Mouse (Mus musculus) embryonic fibroblast, embryonic 13.5 days (primary cell): ENCODE measurements at regions not wholly inside any gene's neighbourhood (a gene's known extent, or its start where the extent isn't known, plus 50 kb on each side); places are given as distances from the start of the nearest gene placed in this dataset.

Experiments used
- H3K27ac ChIP-seq: 2 replicates; pipeline ENCODE4 v1.5.1; 2012; ENCODE audit warnings: low read length, control low read depth, inconsistent platforms; ENCODE audit not compliant: insufficient read depth
- H3K4me1 ChIP-seq: 2 replicates; pipeline ENCODE4 v1.6.1; 2011; ENCODE audit warnings: low read length; ENCODE audit not compliant: control insufficient read depth, insufficient read depth
- H3K4me3 ChIP-seq: 2 replicates; pipeline ENCODE4 v1.5.1; 2011; ENCODE audit warnings: mild to moderate bottlenecking, control low read depth, low read length; ENCODE audit not compliant: insufficient read depth
- CTCF ChIP-seq: IDR thresholded peaks from 2 replicates; pipeline ENCODE4 v1.5.1; 2011; ENCODE audit warnings: mild to moderate bottlenecking, control low read depth, low read length, moderate library complexity, borderline replicate concordance; ENCODE audit not compliant: insufficient read depth
- POLR2A ChIP-seq: IDR thresholded peaks from 2 replicates; pipeline ENCODE4 v1.6.1; 2011; ENCODE audit warnings: low read depth, mild to moderate bottlenecking, control low read depth, low read length, moderate library complexity

- Histone ChIP-seq H3K4me1 (no peaks in the 10 kb centered on the region), H3K4me3 (no peak overlapping the region), H3K27ac (no peak overlapping the region)
- no peak for TF ChIP-seq POLR2A
- TF ChIP-seq CTCF, result no peak
Observed at GRCm38 (mm10) chr12:109827241-109827915, 227.2 kb upstream of the Rtl1 start.

DNA sequence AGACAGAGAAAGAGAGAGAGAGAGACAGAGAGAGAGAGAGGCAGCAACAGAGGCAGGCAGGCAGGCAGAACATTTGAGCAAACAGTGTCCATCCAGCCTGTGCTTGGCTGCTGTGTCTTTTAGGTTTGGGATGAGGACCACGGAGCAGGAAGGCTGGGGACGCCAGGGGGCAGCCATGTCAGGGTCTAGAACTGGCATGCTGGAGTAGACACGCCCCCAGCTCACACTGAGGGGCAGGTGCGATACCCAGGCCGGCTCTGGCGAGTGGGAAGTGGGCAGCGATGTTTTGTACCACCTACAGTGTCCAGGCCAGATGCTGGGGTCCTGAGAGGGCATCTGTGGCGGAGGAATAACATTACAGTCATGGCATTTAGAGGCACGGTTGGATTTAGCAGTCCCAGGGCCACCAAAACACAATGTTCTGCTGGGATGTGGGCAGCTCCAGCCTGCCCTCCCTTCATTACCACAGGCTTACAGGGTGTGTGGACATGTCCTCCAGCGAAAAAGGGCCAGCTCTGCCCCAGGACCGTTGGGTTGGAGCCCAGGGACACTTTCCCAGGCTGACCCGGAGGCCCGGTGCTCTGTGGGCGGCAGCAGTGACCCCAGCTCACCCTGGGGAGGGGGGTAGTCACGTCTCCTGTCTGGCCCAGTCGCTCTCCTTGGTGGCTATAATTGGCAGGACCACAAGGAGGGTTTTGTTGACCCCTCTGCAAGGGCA is 230.3 kb upstream of the Rtl1 start:
- Histone ChIP-seq H3K4me1 (no peaks in the 10 kb centered on the region), H3K4me3 (no peak overlapping the region), H3K27ac (no peak overlapping the region)
- TF ChIP-seq CTCF (peak; percentile 44; the same call in 1 of the 2 replicates), POLR2A (no peak)

DNA sequence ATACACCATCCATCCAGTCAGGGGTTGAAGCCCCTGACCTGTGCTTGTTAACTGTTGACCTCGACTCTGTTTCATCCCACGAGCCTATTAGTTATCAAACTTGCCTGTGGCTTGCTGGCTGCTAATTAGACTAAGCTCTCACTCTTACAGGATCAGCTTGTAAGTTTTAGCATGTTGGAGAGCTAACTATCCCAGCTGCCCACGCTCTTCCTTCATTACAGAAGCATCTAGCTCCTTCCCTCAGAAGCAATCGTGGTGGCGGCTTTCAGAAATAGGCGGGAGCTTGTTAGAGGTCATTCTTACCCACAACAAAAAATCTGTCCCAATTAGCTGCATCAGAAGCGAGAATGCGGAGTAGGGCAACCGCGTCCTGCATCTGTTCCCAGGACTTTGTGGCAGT is 232.8 kb upstream of the Rtl1 start:
- H3K4me1 ChIP-seq, result no peaks in the 10 kb centered on the region
- H3K4me3 ChIP-seq, result no peak overlapping the region
- H3K27ac ChIP-seq, result no peak overlapping the region
- TF ChIP-seq CTCF (no peak), POLR2A (no peak)

- no peaks in the 10 kb centered on the region for H3K4me1 ChIP-seq
Observed at GRCm38 (mm10) chr12:109836521-109836920, 236.4 kb upstream of the Rtl1 start.

GRCm38 (mm10) chr12:109839126-109839587 is 239.0 kb upstream of the Rtl1 start:
- Histone ChIP-seq H3K27ac (no peak overlapping the region), H3K4me1 (no peaks in the 10 kb centered on the region), H3K4me3 (no peak overlapping the region)
- TF ChIP-seq CTCF, result no peak
- TF ChIP-seq POLR2A, result no peak

More at GRCm38 (mm10) chr12:109836521-109836920, 236.4 kb upstream of the Rtl1 start:
- H3K4me3 ChIP-seq, result no peak overlapping the region
- no peak overlapping the region for H3K27ac ChIP-seq
- TF ChIP-seq POLR2A (no peak), CTCF (no peak)

DNA sequence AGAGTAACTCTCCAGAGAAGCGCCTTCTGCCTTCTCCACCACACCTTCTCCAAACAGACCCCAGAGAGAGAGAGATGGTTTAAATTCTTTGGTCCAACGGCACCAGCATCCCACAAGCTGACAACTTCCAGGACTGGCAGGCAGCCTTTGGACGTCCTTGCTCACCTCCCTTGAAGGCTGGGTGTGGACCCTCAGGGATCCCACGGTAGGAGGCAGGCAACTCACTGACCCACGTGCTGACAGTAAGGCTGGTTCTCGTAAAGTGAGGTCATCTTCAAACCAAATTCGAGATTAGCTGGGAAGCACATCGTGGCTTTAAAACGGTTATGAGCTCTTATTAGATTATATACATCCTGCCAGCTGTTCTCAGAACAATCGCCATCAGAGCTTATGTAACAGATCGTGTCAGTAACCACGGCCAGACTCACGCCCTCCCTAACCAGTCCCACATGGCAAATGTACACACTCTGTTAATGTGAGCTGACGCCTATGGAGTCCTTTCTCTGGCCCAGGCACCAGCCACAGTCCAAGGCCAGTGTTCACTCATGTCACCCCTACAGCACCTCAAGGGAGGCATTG is 239.9 kb upstream of the Rtl1 start:
- H3K27ac ChIP-seq, result no peak overlapping the region
- H3K4me3 ChIP-seq, result no peak overlapping the region
- H3K4me1 ChIP-seq, result no peaks in the 10 kb centered on the region
- TF ChIP-seq CTCF (no peak), POLR2A (no peak)

DNA sequence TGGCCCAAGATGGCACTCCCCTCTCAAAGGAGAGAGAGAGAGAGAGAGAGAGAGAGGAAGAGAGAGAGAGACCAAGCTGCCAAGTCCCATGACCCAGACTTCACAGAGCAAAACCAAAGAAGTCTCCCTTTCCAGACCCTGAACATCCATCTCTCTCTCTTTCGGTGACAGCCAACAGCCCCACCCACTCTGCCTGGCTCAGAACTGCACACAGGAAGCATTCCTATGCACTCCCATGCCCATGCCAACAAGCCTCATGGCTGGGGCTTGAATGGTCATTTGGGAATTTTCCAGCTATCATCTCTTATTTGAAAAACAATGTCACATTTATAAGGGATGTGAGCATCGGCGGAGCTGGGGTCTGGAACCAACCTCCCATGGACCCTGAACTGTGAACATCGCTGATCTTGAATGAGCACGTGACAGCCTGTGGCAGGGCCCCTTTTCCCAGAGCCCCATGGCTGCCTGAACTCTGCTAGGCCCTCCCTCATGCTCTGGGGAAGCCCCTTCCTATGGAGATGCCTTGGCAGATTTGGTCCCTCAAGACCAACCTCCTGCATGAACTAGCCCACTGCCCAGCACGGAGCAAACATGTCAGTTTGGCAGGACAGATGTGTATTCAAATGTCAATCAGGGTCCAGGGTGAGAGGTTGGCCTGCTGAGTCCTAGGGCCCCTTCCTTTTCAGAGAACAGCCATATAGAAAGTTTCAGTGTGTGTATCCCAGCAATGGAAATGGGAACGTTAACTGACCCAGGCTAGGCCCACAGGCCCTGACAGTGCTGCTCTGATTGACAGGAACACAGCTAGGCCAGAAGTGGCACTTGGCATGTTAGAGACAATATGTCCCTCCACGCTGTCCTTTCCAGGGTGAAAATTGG is 244.8 kb upstream of the Rtl1 start:
- no peak overlapping the region for H3K4me3 ChIP-seq
- no peak overlapping the region for H3K27ac ChIP-seq
- peaks cover 3% of the 10 kb centered on the region; the same call in 1 of the 2 replicates for H3K4me1 ChIP-seq
- no peak for TF ChIP-seq POLR2A
- no peak for TF ChIP-seq CTCF

DNA sequence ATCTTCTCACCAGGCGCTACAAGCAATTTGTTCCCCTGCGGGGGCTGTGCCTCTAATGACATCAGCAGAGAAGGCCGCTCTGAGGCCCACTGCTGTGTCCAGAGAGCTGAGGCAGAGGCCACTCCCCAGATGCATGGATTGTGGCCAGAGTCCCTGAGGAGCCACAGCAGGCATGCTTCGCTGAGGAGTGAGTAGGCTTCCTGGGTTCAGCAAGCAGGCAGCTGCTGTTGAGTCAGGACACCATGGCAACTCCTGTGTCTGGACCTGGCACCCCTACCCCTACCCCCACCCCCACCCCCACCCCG is 245.4 kb upstream of the Rtl1 start:
- Histone ChIP-seq H3K4me1 (peaks cover 3% of the 10 kb centered on the region; the same call in 1 of the 2 replicates), H3K27ac (no peak overlapping the region), H3K4me3 (no peak overlapping the region)
- TF ChIP-seq POLR2A, result no peak
- TF ChIP-seq CTCF, result no peak

GRCm38 (mm10) chr12:109856336-109856735 is 256.2 kb upstream of the Rtl1 start:
- no peak overlapping the region for H3K4me3 ChIP-seq
- no peak overlapping the region for H3K27ac ChIP-seq
- no peak for TF ChIP-seq POLR2A
- TF ChIP-seq CTCF, result no peak
- H3K4me1 ChIP-seq, result peaks cover 2% of the 10 kb centered on the region; the same call in 1 of the 2 replicates

DNA sequence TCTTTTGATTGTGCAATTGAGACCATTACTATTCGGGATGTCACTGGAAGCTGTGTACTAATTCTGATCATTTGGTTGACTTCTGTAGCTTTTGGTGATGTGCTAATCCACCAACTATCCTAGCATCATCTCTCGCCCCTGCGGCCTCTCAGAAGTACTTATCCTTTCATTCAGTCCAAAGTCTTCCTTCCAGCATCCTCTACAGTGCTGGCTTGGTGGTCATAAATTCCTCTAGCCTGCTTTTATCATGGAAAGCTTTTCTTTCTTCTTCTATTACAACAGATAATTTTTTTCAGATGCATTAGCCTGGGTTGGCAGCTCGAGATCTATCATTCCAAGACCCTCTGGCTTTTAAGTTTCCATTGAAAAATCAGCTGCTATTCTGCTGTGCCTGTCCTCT is 257.6 kb upstream of the Rtl1 start:
- Histone ChIP-seq H3K4me1 (peaks cover 2% of the 10 kb centered on the region; the same call in 1 of the 2 replicates), H3K27ac (no peak overlapping the region), H3K4me3 (no peak overlapping the region)
- no peak for TF ChIP-seq CTCF
